Mouse (Mus musculus): ENCODE data around the gene Ikzf3. TPM values are rescaled to one million over a fixed set of nuclear protein-coding genes. Genes with fewer than 3 reads are reported as not detected.

Ikzf3 gene
- polyA plus RNA-seq, 1 experiment from 2014 or later, result 0.08 TPM

DNA sequence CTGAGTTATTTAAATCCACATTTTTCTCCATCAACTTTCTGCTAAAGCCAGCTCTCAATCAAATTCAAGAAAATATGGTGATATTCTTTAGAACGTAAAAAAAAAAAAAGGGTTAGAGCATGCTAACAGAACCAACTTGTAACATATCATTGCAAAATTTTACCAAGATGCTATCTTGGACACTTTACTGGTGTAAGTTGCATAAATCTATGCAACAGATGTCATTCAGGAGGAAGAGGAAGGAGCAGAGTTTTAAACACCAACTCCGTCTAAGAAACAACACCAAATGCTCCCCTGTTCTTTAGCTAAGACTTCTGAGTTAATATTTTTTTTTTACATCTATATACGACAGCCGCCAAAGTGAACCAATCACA is 69.4 kb downstream of the Ikzf3 start:
- H3K4me3 ChIP-seq (ENCODE audit: low read depth, low read length), result no peak overlapping the region
- H3K9me3 ChIP-seq (ENCODE audit: control insufficient read depth, low read length), result no peaks in the 10 kb centered on the region
- no peak overlapping the region for H3K27ac ChIP-seq (ENCODE audit: low read depth, low read length)
- ATAC-seq (replicated peaks; ENCODE audit: low FRiP score), result no peak
- no peak overlapping the region for H3K9ac ChIP-seq (ENCODE audit: low read length)
- no peaks in the 10 kb centered on the region for H3K36me3 ChIP-seq (ENCODE audit: control insufficient read depth, insufficient read depth, low read length)
- H3K4me1 ChIP-seq (replicated peaks; ENCODE audit: control insufficient read depth, insufficient read depth, low read length), result no peaks in the 10 kb centered on the region; the same call in 1 of the 2 replicates
- 91% methylated on average over 4 of the region's 4 CpGs for WGBS
- H3K4me2 ChIP-seq (ENCODE audit: low read depth, low read length, severe bottlenecking), result no peak overlapping the region
- no peaks in the 10 kb centered on the region for H3K27me3 ChIP-seq (ENCODE audit: control insufficient read depth, insufficient read depth, low read length)
- DNase-seq (ENCODE audit: low spot score), result no peak

DNA sequence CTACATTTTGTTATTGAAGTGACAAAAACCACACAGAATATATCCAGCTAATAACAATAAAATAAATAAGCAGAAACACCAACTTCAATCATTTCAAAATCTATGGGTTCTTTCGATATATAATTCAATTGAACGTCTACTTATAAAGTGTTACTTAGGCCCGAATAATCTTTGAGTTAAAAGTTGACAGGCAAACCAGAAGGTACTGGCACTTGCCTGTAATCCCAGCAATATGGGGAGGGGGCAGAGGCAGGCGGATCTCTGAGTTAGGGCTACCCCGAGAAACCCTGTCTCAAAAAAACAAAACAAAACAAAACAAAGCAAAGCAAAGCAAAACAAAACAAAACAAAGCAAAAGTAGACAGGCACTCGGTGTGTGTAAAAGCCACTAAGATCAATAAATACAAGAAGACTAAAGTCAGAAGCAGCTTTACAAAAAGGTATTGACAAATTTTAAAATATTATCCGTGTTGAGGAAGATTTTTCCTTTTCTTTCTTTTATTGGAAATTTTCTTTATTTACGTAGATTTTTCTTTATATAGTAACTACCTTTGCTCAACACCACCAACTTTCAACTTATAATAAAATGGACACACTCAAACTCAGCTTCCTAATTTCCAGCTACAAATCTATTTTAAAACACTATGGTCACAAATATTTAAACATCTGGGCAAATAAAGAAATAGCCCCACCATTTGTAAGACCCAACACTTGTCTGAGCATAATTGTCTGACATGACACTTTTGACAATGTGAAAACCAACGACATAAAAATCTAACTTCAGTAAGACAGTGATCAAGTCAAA is 70.0 kb downstream of the Ikzf3 start:
- Histone ChIP-seq H3K4me3 (ENCODE audit: low read depth, low read length) (no peak overlapping the region), H3K27me3 (ENCODE audit: control insufficient read depth, insufficient read depth, low read length) (no peaks in the 10 kb centered on the region), H3K36me3 (ENCODE audit: control insufficient read depth, insufficient read depth, low read length) (no peaks in the 10 kb centered on the region), H3K4me2 (ENCODE audit: low read depth, low read length, severe bottlenecking) (no peak overlapping the region), H3K27ac (ENCODE audit: low read depth, low read length) (no peak overlapping the region), H3K4me1 (replicated peaks; ENCODE audit: control insufficient read depth, insufficient read depth, low read length) (no peaks in the 10 kb centered on the region; the same call in 1 of the 2 replicates), H3K9me3 (ENCODE audit: control insufficient read depth, low read length) (no peaks in the 10 kb centered on the region), H3K9ac (ENCODE audit: low read length) (no peak overlapping the region)
- DNase-seq (ENCODE audit: low spot score) (no peak), ATAC-seq (replicated peaks; ENCODE audit: low FRiP score) (no peak)
- WGBS, result 88% methylated on average over 9 of the region's 9 CpGs

DNA sequence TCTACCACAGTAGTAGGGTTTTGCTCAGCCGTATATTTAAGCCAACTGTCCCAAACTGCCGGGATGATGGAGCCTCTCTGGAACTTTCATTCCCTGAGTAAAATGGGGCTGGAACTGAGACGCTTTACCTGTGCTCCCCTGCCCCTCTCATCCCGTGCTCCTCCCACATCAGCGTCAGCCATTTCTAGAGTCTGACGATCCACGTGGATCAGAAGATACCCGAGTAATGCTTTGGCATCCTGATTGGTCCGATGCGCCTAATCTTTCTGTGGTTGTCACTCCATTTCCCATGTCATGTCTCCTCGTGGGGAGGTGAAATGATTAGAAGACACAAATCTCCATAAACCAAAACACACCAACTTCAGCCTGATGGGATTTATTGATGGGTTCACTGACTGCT is 70.9 kb downstream of the Ikzf3 start:
- Histone ChIP-seq H3K27me3 (ENCODE audit: control insufficient read depth, insufficient read depth, low read length) (no peaks in the 10 kb centered on the region), H3K27ac (ENCODE audit: low read depth, low read length) (no peak overlapping the region), H3K9me3 (ENCODE audit: control insufficient read depth, low read length) (no peaks in the 10 kb centered on the region), H3K4me3 (ENCODE audit: low read depth, low read length) (no peak overlapping the region), H3K36me3 (ENCODE audit: control insufficient read depth, insufficient read depth, low read length) (no peaks in the 10 kb centered on the region), H3K9ac (ENCODE audit: low read length) (no peak overlapping the region), H3K4me2 (ENCODE audit: low read depth, low read length, severe bottlenecking) (no peak overlapping the region), H3K4me1 (replicated peaks; ENCODE audit: control insufficient read depth, insufficient read depth, low read length) (no peaks in the 10 kb centered on the region; the same call in 1 of the 2 replicates)
- DNase-seq (ENCODE audit: low spot score), result no peak
- 91% methylated on average over 11 of the region's 11 CpGs for WGBS
- no peak for ATAC-seq (replicated peaks; ENCODE audit: low FRiP score)

DNA sequence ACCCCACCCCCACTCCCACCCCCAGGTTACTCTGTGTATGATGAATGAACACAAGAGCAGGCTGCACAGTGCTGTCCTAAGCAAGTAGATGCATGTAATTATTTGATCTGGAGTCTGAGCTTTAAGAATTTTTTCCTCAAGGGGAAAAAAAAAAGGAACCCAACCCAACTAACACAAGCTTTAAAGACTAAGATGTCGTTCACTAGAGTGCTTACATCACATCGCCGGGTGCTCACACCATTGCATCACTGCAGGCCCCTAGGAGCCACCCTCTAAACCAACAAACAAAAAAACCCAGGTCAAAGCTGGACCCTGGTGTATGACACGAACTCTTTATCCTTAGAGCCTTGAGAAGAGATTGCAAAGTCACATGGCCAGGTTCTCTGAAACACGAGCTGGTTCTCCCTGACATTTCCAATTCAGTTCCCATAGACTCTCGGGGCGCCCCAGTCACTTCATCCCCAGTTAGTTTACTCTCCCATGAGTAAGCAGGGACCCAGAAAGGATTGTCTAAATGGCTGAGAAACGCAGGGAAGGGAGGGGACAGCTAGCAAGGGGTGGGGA is 71.8 kb downstream of the Ikzf3 start:
- DNase-seq (ENCODE audit: low spot score) (no peak), ATAC-seq (replicated peaks; ENCODE audit: low FRiP score) (no peak)
- 57% methylated on average over 8 of the region's 8 CpGs for WGBS
- Histone ChIP-seq H3K4me3 (ENCODE audit: low read depth, low read length) (no peak overlapping the region), H3K4me2 (ENCODE audit: low read depth, low read length, severe bottlenecking) (no peak overlapping the region), H3K36me3 (ENCODE audit: control insufficient read depth, insufficient read depth, low read length) (no peaks in the 10 kb centered on the region), H3K9ac (ENCODE audit: low read length) (no peak overlapping the region), H3K4me1 (replicated peaks; ENCODE audit: control insufficient read depth, insufficient read depth, low read length) (no peaks in the 10 kb centered on the region; the same call in 1 of the 2 replicates), H3K9me3 (ENCODE audit: control insufficient read depth, low read length) (no peaks in the 10 kb centered on the region), H3K27me3 (ENCODE audit: control insufficient read depth, insufficient read depth, low read length) (no peaks in the 10 kb centered on the region), H3K27ac (ENCODE audit: low read depth, low read length) (no peak overlapping the region)

DNA sequence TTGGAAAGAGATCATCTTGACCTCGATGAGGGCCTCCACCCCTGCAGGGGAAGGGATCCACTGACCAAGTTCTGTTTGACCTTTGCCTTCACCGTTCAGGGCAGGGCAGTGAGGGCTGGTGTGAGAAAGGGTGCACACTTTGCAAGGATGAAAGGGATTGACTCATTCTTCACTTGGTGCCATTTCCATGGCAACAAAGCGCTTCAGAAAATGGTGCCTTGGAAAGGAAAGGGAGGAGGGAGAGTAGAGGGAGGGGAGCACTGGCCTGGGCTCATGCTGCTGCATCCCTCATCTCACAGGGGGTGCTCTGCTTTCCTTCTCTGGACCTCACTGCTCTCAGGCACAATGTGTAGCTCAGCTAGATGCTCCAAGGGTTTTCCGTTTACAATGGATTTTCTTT is 73.1 kb downstream of the Ikzf3 start:
- Histone ChIP-seq H3K4me3 (ENCODE audit: low read depth, low read length) (no peak overlapping the region), H3K36me3 (ENCODE audit: control insufficient read depth, insufficient read depth, low read length) (no peaks in the 10 kb centered on the region), H3K4me2 (ENCODE audit: low read depth, low read length, severe bottlenecking) (no peak overlapping the region), H3K9ac (ENCODE audit: low read length) (no peak overlapping the region), H3K4me1 (replicated peaks; ENCODE audit: control insufficient read depth, insufficient read depth, low read length) (no peaks in the 10 kb centered on the region; the same call in 1 of the 2 replicates), H3K27ac (ENCODE audit: low read depth, low read length) (no peak overlapping the region), H3K9me3 (ENCODE audit: control insufficient read depth, low read length) (no peaks in the 10 kb centered on the region), H3K27me3 (ENCODE audit: control insufficient read depth, insufficient read depth, low read length) (no peaks in the 10 kb centered on the region)
- no peak for DNase-seq (ENCODE audit: low spot score)
- no peak for ATAC-seq (replicated peaks; ENCODE audit: low FRiP score)
- 41% methylated on average over 4 of the region's 4 CpGs for whole genome bisulfite sequencing

DNA sequence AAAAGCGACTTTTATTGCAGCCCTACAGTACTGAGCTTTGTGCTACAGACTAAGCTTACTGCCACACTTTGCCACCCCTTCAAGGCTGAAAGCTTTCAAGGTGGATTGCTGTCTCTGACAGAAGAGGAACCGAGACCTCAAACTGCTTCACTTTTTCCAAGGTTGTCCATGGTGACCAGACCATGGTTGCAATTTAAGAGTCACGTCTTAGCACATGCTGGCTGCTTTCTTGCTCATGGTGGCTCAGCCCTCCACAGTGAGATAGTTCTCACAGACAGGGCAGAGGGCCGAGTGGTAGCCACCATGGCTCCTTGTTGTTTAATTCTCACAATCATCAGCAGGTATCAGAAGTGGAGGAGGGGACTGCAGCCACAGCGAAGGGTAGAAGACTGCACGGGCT is 75.0 kb downstream of the Ikzf3 start:
- ATAC-seq (replicated peaks; ENCODE audit: low FRiP score) (no peak), DNase-seq (ENCODE audit: low spot score) (no peak)
- H3K27me3 ChIP-seq (ENCODE audit: control insufficient read depth, insufficient read depth, low read length), result no peaks in the 10 kb centered on the region
- no peaks in the 10 kb centered on the region for H3K9me3 ChIP-seq (ENCODE audit: control insufficient read depth, low read length)
- no peak overlapping the region for H3K27ac ChIP-seq (ENCODE audit: low read depth, low read length)
- no peaks in the 10 kb centered on the region; the same call in 1 of the 2 replicates for H3K4me1 ChIP-seq (replicated peaks; ENCODE audit: control insufficient read depth, insufficient read depth, low read length)
- 86% methylated on average over 6 of the region's 6 CpGs for WGBS
- no peak overlapping the region for H3K4me3 ChIP-seq (ENCODE audit: low read depth, low read length)
- H3K9ac ChIP-seq (ENCODE audit: low read length), result no peak overlapping the region
- no peak overlapping the region for H3K4me2 ChIP-seq (ENCODE audit: low read depth, low read length, severe bottlenecking)
- no peaks in the 10 kb centered on the region for H3K36me3 ChIP-seq (ENCODE audit: control insufficient read depth, insufficient read depth, low read length)

DNA sequence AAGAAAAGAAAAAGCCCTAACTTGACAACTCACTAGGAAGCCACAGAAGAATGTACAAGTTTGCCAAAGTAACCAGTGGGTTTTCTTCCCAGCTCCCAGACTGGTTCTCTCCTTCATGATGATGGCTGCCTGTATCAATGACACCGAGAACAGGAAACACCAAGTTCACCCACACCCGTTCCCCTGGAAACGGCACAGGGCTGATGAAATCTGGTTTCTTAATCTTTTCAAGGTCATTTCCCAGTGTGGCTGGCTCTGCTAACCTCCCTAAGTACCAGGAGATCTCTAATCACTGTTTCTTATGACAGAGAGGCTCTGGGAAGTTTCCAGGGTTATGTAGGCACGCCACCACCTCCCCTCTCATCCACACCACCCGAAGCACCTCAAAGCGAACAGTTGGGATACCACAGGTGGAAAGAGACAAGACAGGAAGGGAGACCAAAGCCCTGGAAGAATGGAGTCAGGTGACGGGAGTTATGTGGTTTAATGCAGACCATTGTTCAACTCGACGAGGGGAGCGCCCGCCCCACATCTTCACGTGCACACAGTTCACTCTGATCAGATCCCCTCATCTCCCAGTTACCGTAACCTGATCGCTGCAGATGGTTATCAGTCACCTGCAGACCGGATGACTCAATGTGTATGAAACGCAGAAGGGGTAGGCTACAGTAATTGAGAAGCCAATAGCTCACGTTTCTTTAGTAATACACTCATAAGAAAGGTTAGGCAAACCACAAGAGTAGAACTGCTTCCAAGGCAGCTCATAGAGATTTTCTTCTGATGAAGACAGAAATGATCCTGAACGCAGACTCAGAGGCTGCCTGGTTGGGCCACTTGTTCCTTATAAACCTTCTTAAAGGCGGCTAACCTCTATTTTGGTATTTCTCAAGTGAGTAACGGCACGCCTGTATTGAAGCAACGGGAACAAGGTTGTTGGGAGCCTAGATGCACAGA is 75.8 kb downstream of the Ikzf3 start:
- no peak for DNase-seq (ENCODE audit: low spot score)
- Histone ChIP-seq H3K9me3 (ENCODE audit: control insufficient read depth, low read length) (no peaks in the 10 kb centered on the region), H3K9ac (ENCODE audit: low read length) (no peak overlapping the region), H3K4me1 (replicated peaks; ENCODE audit: control insufficient read depth, insufficient read depth, low read length) (no peaks in the 10 kb centered on the region; the same call in 1 of the 2 replicates), H3K4me3 (ENCODE audit: low read depth, low read length) (no peak overlapping the region), H3K27ac (ENCODE audit: low read depth, low read length) (no peak overlapping the region), H3K4me2 (ENCODE audit: low read depth, low read length, severe bottlenecking) (no peak overlapping the region), H3K27me3 (ENCODE audit: control insufficient read depth, insufficient read depth, low read length) (no peaks in the 10 kb centered on the region), H3K36me3 (ENCODE audit: control insufficient read depth, insufficient read depth, low read length) (no peaks in the 10 kb centered on the region)
- no peak for ATAC-seq (replicated peaks; ENCODE audit: low FRiP score)
- 84% methylated on average over 22 of the region's 22 CpGs for WGBS

DNA sequence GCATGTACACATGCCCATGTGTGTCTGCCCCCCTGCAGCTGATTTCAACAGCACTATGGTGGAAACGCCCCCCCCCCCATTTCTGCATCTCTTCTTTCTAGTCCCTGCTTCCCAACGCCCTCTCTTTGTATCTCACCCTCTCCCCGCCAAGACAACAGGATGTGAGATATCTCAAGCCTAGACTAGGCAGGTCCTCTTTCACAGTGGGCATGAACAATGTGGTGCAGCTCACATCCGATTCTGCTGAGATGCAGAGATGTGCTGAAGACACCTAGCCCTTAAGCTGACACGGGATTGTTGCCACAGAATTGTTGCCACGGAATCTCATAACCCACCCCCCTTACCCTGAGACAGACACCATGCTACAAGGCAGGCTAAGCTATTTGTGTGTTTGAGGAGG is 81.3 kb downstream of the Ikzf3 start:
- Histone ChIP-seq H3K27me3 (ENCODE audit: control insufficient read depth, insufficient read depth, low read length) (peaks cover 9% of the 10 kb centered on the region), H3K4me1 (replicated peaks; ENCODE audit: control insufficient read depth, insufficient read depth, low read length) (no peaks in the 10 kb centered on the region), H3K27ac (ENCODE audit: low read depth, low read length) (no peak overlapping the region), H3K9ac (ENCODE audit: low read length) (no peak overlapping the region), H3K4me2 (ENCODE audit: low read depth, low read length, severe bottlenecking) (no peak overlapping the region), H3K9me3 (ENCODE audit: control insufficient read depth, low read length) (no peaks in the 10 kb centered on the region), H3K36me3 (ENCODE audit: control insufficient read depth, insufficient read depth, low read length) (no peaks in the 10 kb centered on the region), H3K4me3 (ENCODE audit: low read depth, low read length) (no peak overlapping the region)
- ATAC-seq (replicated peaks; ENCODE audit: low FRiP score) (no peak), DNase-seq (ENCODE audit: low spot score) (no peak)
- WGBS, result 81% methylated on average over 6 of the region's 6 CpGs

Data from forebrain, embryonic 11.5 days (tissue).